In the genomic region with DNA sequence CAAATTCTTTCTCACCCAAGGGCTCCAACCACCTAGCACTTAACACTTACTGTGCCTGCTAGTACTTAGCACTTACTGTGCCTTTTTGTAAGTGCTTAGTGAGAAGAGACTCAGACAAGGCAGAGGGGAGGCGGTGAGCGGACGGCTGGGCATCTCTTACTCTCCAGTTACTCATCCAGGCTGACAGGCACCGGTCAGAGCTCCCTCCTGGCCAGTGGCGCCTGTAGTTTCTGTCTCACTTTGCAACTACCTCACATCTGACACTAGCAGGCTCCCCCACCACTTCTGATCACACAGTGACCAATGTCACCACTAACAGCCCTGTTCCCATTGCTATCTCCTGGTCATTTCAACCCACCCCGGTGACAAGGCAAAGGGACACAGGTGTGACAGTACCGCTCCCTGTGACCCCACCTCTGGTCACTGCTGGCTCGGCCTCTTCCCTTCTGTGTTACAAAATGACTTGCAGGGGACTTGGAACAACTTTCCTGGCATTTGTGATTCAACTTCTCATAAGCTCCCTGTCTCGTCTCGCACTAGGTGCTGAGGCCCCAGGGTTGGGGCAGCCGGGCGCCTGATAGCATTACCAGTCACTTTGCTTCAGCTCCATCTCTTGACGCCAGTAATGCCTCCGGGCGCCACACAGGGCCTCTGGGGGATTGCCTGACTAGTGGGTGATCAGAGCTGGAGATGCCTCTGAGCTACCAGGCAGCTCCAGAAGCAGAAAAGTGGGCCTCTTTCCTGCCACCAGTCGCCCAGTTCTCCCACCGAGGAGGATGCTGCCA, we compare ENCODE assay signal across 14 mouse cellular contexts. TPM values are rescaled to one million over a fixed set of nuclear protein-coding genes. Genes with fewer than 3 reads are reported as not detected.
DNase-seq lines count a peak whose midpoint lies in the region; ATAC-seq and TF ChIP-seq lines count a peak whose summit lies in the region.
"Had no signal": no experiment of that assay in that cellular context is flagged by ENCODE, and none has a peak within 500 bp of the region (broad histone marks: within the 10 kb centered on the region; RNA-seq: fewer than 3 reads in every experiment).

No protein-coding gene starts in this region.

- peak; percentile 60 for DNase-seq in cerebellum, adult 11-12 months
- DNase-seq in cerebellum, postnatal 4 days (ENCODE audit: low spot score in 2 of 2) = no peak
- no peak for DNase-seq in layer of hippocampus, adult 2 months (ENCODE audit: low spot score in 2 of 2)
- DNase-seq in layer of hippocampus, postnatal 10 days (ENCODE audit: low spot score in 2 of 2) = no peak
- DNase-seq in lung, postnatal 36 days = no peak
- no peak for DNase-seq in adrenal gland, adult 8-10 months
- DNase-seq: adrenal gland, adult 2 months; liver had no signal

- H3K36me3 ChIP-seq in heart, embryonic 12.5 days = no peaks in the 10 kb centered on the region; the same call in 1 of the 2 replicates
- H3K36me3 ChIP-seq in myocyte (ENCODE audit: control insufficient read depth, insufficient read depth) = no peaks in the 10 kb centered on the region
- H3K36me3 ChIP-seq: midbrain, embryonic 12.5 days; neural tube, embryonic 15.5 days had no signal

- ATAC-seq in heart, embryonic 12.5 days (ENCODE audit: insufficient number of reproducible peaks, low FRiP score) = no peak
- ATAC-seq: inflammation-experienced regulatory T-cells, adult 6 months; lung, postnatal 0 days had no signal

- H3K27me3 ChIP-seq in heart, embryonic 12.5 days (replicated peaks) = no peaks in the 10 kb centered on the region
- no peaks in the 10 kb centered on the region for H3K27me3 ChIP-seq in myocyte (ENCODE audit: control insufficient read depth, insufficient read depth, insufficient read length)

- 31% methylated on average over 17 of the region's 17 CpGs for WGBS in heart, embryonic 12.5 days

- H3K27ac ChIP-seq in layer of hippocampus, adult 2 months = peak overlapping the region; percentile 51; the same call in 1 of the 2 replicates
- H3K27ac ChIP-seq in heart, embryonic 12.5 days (ENCODE audit: poor library complexity, severe bottlenecking) = peak overlapping the region; percentile 100
- H3K27ac ChIP-seq: neural tube, embryonic 15.5 days had no signal

- no peaks in the 10 kb centered on the region for H3K9me3 ChIP-seq in heart, embryonic 12.5 days (replicated peaks)
- H3K9me3 ChIP-seq: midbrain, embryonic 12.5 days; neural tube, embryonic 15.5 days had no signal

- H3K4me2 ChIP-seq in heart, embryonic 12.5 days = peak overlapping the region; percentile 84
- peak overlapping the region; percentile 97 for H3K4me2 ChIP-seq in myocyte (ENCODE audit: low read depth)
- H3K4me2 ChIP-seq: midbrain, embryonic 12.5 days; neural tube, embryonic 15.5 days had no signal

- peak overlapping the region; percentile 70 for H3K9ac ChIP-seq in heart, embryonic 12.5 days
- H3K9ac ChIP-seq: midbrain, embryonic 12.5 days; neural tube, embryonic 15.5 days had no signal

- H3K79me2 ChIP-seq in myocyte (ENCODE audit: control insufficient read depth, insufficient read depth) = peaks cover 99% of the 10 kb centered on the region

- peak; percentile 14 for TF ChIP-seq POLR2A in myocyte (IDR thresholded peaks at IDR 0.05; ENCODE audit: insufficient read length, low read depth)

- H3K4me3 ChIP-seq in layer of hippocampus, adult 2 months = no peak overlapping the region
- no peak overlapping the region for H3K4me3 ChIP-seq in heart, embryonic 12.5 days
- no peak overlapping the region for H3K4me3 ChIP-seq in myocyte
- H3K4me3 ChIP-seq: midbrain, embryonic 12.5 days; neural tube, embryonic 15.5 days had no signal

- no peak for TF ChIP-seq CTCF in layer of hippocampus, adult 2 months (conservative IDR thresholded peaks at IDR 0.05)

- peaks cover 100% of the 10 kb centered on the region for H3K4me1 ChIP-seq in heart, embryonic 12.5 days (replicated peaks)

- H3ac ChIP-seq in myocyte (ENCODE audit: control insufficient read depth, insufficient read length) = no peak overlapping the region

TF ChIP-seq in myocyte, 11 proteins besides CTCF, POLR2A, EP300 and RAD21:
- TF ChIP-seq MAX (IDR thresholded peaks at IDR 0.05; ENCODE audit: low read depth) (no peak), CEBPB (IDR thresholded peaks at IDR 0.05; ENCODE audit: insufficient read depth, poor library complexity, severe bottlenecking) (no peak), SRF (IDR thresholded peaks at IDR 0.05; ENCODE audit: control insufficient read depth, insufficient read length, low read depth) (no peak), REST (IDR thresholded peaks at IDR 0.05; ENCODE audit: insufficient read depth, insufficient read length) (no peak), E2F4 (IDR thresholded peaks at IDR 0.05; ENCODE audit: insufficient read depth) (no peak), USF1 (IDR thresholded peaks at IDR 0.05; ENCODE audit: low read depth) (no peak), POLR2AphosphoS2 (IDR thresholded peaks at IDR 0.05; ENCODE audit: insufficient read length, low read depth) (no peak), MYOD1 (IDR thresholded peaks at IDR 0.05; ENCODE audit: control insufficient read depth in 1 of 3, insufficient read length in 2 of 3, low read depth in 2 of 3) (no peak), MYOG (IDR thresholded peaks at IDR 0.05; ENCODE audit: control insufficient read depth in 1 of 3, insufficient read depth in 1 of 3, insufficient read length in 2 of 3, low read depth in 2 of 3) (no peak), TCF3 (IDR thresholded peaks at IDR 0.05; ENCODE audit: insufficient read length, low read depth) (no peak), TCF12 (IDR thresholded peaks at IDR 0.05; ENCODE audit: insufficient read depth, poor library complexity, severe bottlenecking) (no peak)

RNA-seq across cellular contexts. Expression of a gene that starts 8.5 kb away (rescaled TPM):
- 10 to 100 TPM; 10.7 to 11.2 TPM for total RNA-seq in layer of hippocampus, adult 2 months (2021)
- total RNA-seq in layer of hippocampus, postnatal 10 days (2021) = 1 to 10 TPM; 8.4 to 9.8 TPM
- polyA plus RNA-seq in heart, embryonic 12.5 days (2016; fragmentation: Nextera tagmentation; extraction: Ambion mirVana) = 18.4 and 18.7 TPM in 2 replicates
- polyA plus RNA-seq in myocyte (2012; fragmentation: generic; extraction: Trizol) = 91.9 TPM
- 1 to 10 TPM; 3.9 to 7.9 (median 6.1) TPM for total RNA-seq in adrenal gland, adult 8-10 months (2022)
